ENCODE assay signal across 9 mouse cellular contexts in the genomic region with DNA sequence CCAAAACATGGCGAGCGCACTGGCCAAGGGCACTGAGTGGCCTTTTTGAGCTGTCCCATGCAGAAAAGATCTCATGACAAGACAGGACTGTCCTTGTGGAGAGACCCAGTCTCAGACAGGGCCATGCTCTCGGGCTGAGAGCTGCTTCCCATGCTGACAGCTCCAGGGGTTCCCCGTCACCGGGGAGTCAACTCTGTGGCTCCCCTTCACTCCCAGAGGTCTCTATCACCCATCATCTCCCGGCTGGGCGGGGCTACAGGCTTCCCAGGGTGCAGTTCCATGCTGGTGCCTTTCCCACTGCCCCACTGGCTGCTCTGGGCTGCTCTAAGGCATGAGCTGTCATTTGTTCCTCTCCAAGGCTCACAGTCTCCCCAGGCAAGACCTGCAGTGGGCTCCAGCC. TPM values are rescaled to one million over a fixed set of nuclear protein-coding genes. Genes with fewer than 3 reads are reported as not detected.
DNase-seq lines count a peak whose midpoint lies in the region; ATAC-seq and TF ChIP-seq lines count a peak whose summit lies in the region.
"Had no signal": no experiment of that assay in that cellular context is flagged by ENCODE, and none has a peak within 500 bp of the region (broad histone marks: within the 10 kb centered on the region; RNA-seq: fewer than 3 reads in every experiment).

No protein-coding gene starts in this region.

- 0 out of 2 replicates have a peak, but pooled peaks have one; percentile 49 for ATAC-seq in limb, embryonic 12.5 days (ENCODE audit: insufficient number of reproducible peaks, insufficient read depth, low FRiP score, low TSS enrichment, low read depth)

- H3K27me3 ChIP-seq in limb, embryonic 12.5 days, result no peaks in the 10 kb centered on the region
- H3K27me3 ChIP-seq in limb, embryonic 10.5 days (ENCODE audit: low read depth, poor library complexity, severe bottlenecking), result no peaks in the 10 kb centered on the region
- H3K27me3 ChIP-seq: limb, embryonic 15.5 days had no signal

- 76% methylated on average over 7 of the region's 7 CpGs for WGBS in limb, embryonic 12.5 days
- 78% methylated on average over 7 of the region's 7 CpGs for WGBS in limb, embryonic 10.5 days

- no peak overlapping the region for H3K4me2 ChIP-seq in limb, embryonic 12.5 days
- H3K4me2 ChIP-seq: limb, embryonic 15.5 days had no signal

- no peak overlapping the region for H3K9ac ChIP-seq in limb, embryonic 12.5 days (replicated peaks)
- H3K9ac ChIP-seq: limb, embryonic 15.5 days had no signal

- TF ChIP-seq CTCF in gastrocnemius, adult 2 months (IDR thresholded peaks at IDR 0.05), result no peak

- peak; percentile 14 for DNase-seq in gastrocnemius, adult 2 months
- no peak for DNase-seq in gastrocnemius, postnatal 4 days (ENCODE audit: low spot score in 2 of 2)
- no peak for DNase-seq in limb, embryonic 10.5 days (ENCODE audit: low spot score)
- peak; percentile 24 for DNase-seq in adrenal gland, postnatal 14 days
- DNase-seq in kidney, postnatal 10 days, result peak; percentile 10
- DNase-seq in embryo, embryonic 10 days (ENCODE audit: low spot score), result no peak
- DNase-seq in left cerebral cortex, adult 11 months (ENCODE audit: low spot score), result no peak

- H3K36me3 ChIP-seq in limb, embryonic 12.5 days, result peaks cover 12% of the 10 kb centered on the region; the same call in 1 of the 2 replicates
- peaks cover 4% of the 10 kb centered on the region; the same call in 1 of the 2 replicates for H3K36me3 ChIP-seq in limb, embryonic 10.5 days

- 0 out of 2 replicates have a peak, but pooled peaks cover 4% of the 10 kb centered on the region for H3K4me1 ChIP-seq in limb, embryonic 12.5 days (replicated peaks)
- H3K4me1 ChIP-seq in limb, embryonic 10.5 days, result peaks cover 43% of the 10 kb centered on the region
- H3K4me1 ChIP-seq: limb, embryonic 15.5 days had no signal

- H3K4me3 ChIP-seq in gastrocnemius, adult 2 months, result no peak overlapping the region
- H3K4me3 ChIP-seq in limb, embryonic 12.5 days (replicated peaks), result no peak overlapping the region
- no peak overlapping the region for H3K4me3 ChIP-seq in limb, embryonic 10.5 days

- no peak overlapping the region for H3K27ac ChIP-seq in gastrocnemius, adult 2 months
- no peak overlapping the region for H3K27ac ChIP-seq in limb, embryonic 12.5 days
- H3K27ac ChIP-seq in limb, embryonic 10.5 days, result no peak overlapping the region; the same call in 1 of the 2 replicates
- H3K27ac ChIP-seq: limb, embryonic 15.5 days had no signal

- H3K9me3 ChIP-seq in limb, embryonic 12.5 days, result no peaks in the 10 kb centered on the region
- no peaks in the 10 kb centered on the region for H3K9me3 ChIP-seq in limb, embryonic 10.5 days (replicated peaks)
- H3K9me3 ChIP-seq: limb, embryonic 15.5 days had no signal

- intact Hi-C loops in gastrocnemius, adult 2 months (cut with DNase I), result no loop called here

RNA-seq across cellular contexts. Expression of a gene that starts 53.8 kb away (rescaled TPM):
- 1 to 10 TPM; 1.7 to 5.2 TPM for total RNA-seq in gastrocnemius, adult 2 months (2021)
- 10 to 100 TPM; 26.8 to 27.1 TPM for total RNA-seq in gastrocnemius, postnatal 4 days (2021)
- polyA plus RNA-seq in limb, embryonic 12.5 days (2016; fragmentation: Nextera tagmentation; extraction: Ambion mirVana), result 23.9 and 27.0 TPM in 2 replicates
- 15.6 and 17.6 TPM in 2 replicates for polyA plus RNA-seq in limb, embryonic 10.5 days (2016; fragmentation: Nextera tagmentation; extraction: Ambion mirVana)
- 17.1 and 20.4 TPM in 2 replicates for total RNA-seq in adrenal gland, postnatal 14 days (2021)

RNA-seq across cellular contexts. Expression of a gene that starts 54.8 kb away (rescaled TPM):
- total RNA-seq in gastrocnemius, adult 2 months (2021), result 10 to 100 TPM in 1 of 2 experiments, 1 to 10 TPM in 1; 7.8 to 10.6 TPM
- 10 to 100 TPM; 40.0 to 41.0 TPM for total RNA-seq in gastrocnemius, postnatal 4 days (2021)
- polyA plus RNA-seq in limb, embryonic 12.5 days (2016; fragmentation: Nextera tagmentation; extraction: Ambion mirVana), result 11.4 and 14.1 TPM in 2 replicates
- 10.3 and 11.3 TPM in 2 replicates for polyA plus RNA-seq in limb, embryonic 10.5 days (2016; fragmentation: Nextera tagmentation; extraction: Ambion mirVana)
- 75.6 and 77.7 TPM in 2 replicates for total RNA-seq in adrenal gland, postnatal 14 days (2021)

Comparison
In these comparisons a context has a peak if more than half of its experiments do, and no peak if none do; other contexts are left out.
1. DNase-seq: peak in gastrocnemius, adult 2 months (single experiment), adrenal gland, postnatal 14 days (single experiment) and kidney, postnatal 10 days (single experiment); none in gastrocnemius, postnatal 4 days (0 of 2), limb, embryonic 10.5 days (single experiment), embryo, embryonic 10 days (single experiment) and left cerebral cortex, adult 11 months (single experiment).